Mouse (Mus musculus) cortical plate, adult 2 months (tissue): ENCODE measurements at regions not wholly inside any gene's neighbourhood (a gene's known extent, or its start where the extent isn't known, plus 50 kb on each side); places are given as distances from the start of the nearest gene placed in this dataset.

ENCODE experiments used
- CTCF ChIP-seq: fragments of 200-500 bp; IDR thresholded peaks from 2 replicates; pipeline ENCODE4 v1.5.1; 2011; ENCODE audit warnings: mild to moderate bottlenecking, control low read depth, low read length; ENCODE audit not compliant: insufficient read depth; ENCODE audit errors: extremely low read depth
- POLR2A ChIP-seq: fragments of 200-500 bp; IDR thresholded peaks from 2 replicates; pipeline ENCODE4 v1.6.1; 2011; ENCODE audit warnings: mild to moderate bottlenecking, low read length, control low read depth; ENCODE audit not compliant: insufficient read depth; ENCODE audit errors: extremely low read depth

DNA sequence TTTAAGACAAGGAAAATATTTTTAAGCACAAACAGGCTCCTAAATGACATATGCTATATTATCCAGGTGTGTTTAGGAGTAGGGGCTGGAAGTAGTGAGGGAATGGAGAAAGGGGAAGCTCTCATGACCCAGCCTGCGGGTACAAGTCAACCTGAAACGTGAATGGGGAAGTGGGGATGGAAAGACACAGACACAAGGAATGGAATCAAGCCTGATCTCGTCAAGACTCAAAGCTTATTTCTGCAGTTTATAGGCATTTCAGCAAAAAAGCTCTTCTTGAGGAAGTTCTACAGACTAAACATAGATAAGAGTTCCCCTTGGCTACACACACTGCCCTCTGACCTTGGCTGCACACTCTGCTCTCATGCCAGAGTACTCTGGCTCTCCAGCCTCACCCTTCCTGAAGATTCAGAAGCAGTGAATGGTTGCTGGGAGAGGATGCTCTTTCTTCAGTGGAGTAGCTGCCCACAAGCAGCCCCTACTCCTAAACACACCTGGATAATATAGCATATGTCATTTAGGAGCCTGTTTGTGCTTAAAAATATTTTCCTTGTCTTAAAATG is 106.4 kb upstream of the Rrp15 start:
- TF ChIP-seq CTCF (no peak), POLR2A (no peak)
